ENCODE assay signal across 8 mouse cellular contexts in genomic region chr7:27355261-27355660, GRCm38 (mm10). TPM values are rescaled to one million over a fixed set of nuclear protein-coding genes. Genes with fewer than 3 reads are reported as not detected.
DNase-seq lines count a peak whose midpoint lies in the region; ATAC-seq and TF ChIP-seq lines count a peak whose summit lies in the region.

No protein-coding gene starts in this region.

- no peak overlapping the region for H3K27ac ChIP-seq in kidney, adult 2 months (ENCODE audit: insufficient read depth, low read depth, low read length)
- no peak overlapping the region for H3K27ac ChIP-seq in bone marrow macrophage, adult 2 months (ENCODE audit: insufficient read depth, low read depth, low read length)
- H3K27ac ChIP-seq in hindbrain, embryonic 12.5 days = no peak overlapping the region
- H3K27ac ChIP-seq in midbrain, embryonic 12.5 days (replicated peaks) = peak overlapping the region; percentile 25; the same call in 1 of the 2 replicates

- WGBS in kidney, adult 2 months = 10% methylated on average over 14 of the region's 14 CpGs
- 6% methylated on average over 14 of the region's 14 CpGs for WGBS in hindbrain, embryonic 12.5 days
- 11% methylated on average over 13 of the region's 14 CpGs for WGBS in midbrain, embryonic 12.5 days

- no peak for DNase-seq in kidney, adult 2 months
- DNase-seq in kidney, adult 9 months = no peak
- DNase-seq in retina, postnatal 1 day = no peak
- no peak for DNase-seq in layer of hippocampus, adult 9-10 months (ENCODE audit: low spot score)
- no peak for DNase-seq in kidney, adult 8-10 months

- H3K36me3 ChIP-seq in kidney, adult 2 months (ENCODE audit: control insufficient read depth, insufficient read depth, low read length) = no peaks in the 10 kb centered on the region
- H3K36me3 ChIP-seq in hindbrain, embryonic 12.5 days = peaks cover 28% of the 10 kb centered on the region
- H3K36me3 ChIP-seq in midbrain, embryonic 12.5 days = peaks cover 14% of the 10 kb centered on the region

- no peaks in the 10 kb centered on the region for H3K27me3 ChIP-seq in kidney, adult 2 months (replicated peaks; ENCODE audit: control insufficient read depth, insufficient read depth, low read length)
- H3K27me3 ChIP-seq in hindbrain, embryonic 12.5 days = peaks cover 27% of the 10 kb centered on the region
- H3K27me3 ChIP-seq in midbrain, embryonic 12.5 days = peaks cover 24% of the 10 kb centered on the region

- peak overlapping the region; percentile 68 for H3K4me2 ChIP-seq in hindbrain, embryonic 12.5 days (replicated peaks)
- H3K4me2 ChIP-seq in midbrain, embryonic 12.5 days (replicated peaks) = peak overlapping the region; percentile 78

- ATAC-seq in hindbrain, embryonic 12.5 days (ENCODE audit: low FRiP score) = peak; percentile 4
- ATAC-seq in midbrain, embryonic 12.5 days (ENCODE audit: low FRiP score, low read depth) = no peak; the same call in 1 of the 2 replicates

- H3K4me1 ChIP-seq in kidney, adult 2 months (ENCODE audit: control insufficient read depth, insufficient read depth, low read length) = no peaks in the 10 kb centered on the region; the same call in 1 of the 2 replicates
- H3K4me1 ChIP-seq in bone marrow macrophage, adult 2 months (ENCODE audit: control insufficient read depth, insufficient read depth, low read length) = peaks cover 24% of the 10 kb centered on the region
- H3K4me1 ChIP-seq in hindbrain, embryonic 12.5 days = peaks cover 15% of the 10 kb centered on the region
- H3K4me1 ChIP-seq in midbrain, embryonic 12.5 days = peaks cover 17% of the 10 kb centered on the region

- TF ChIP-seq POLR2A in kidney, adult 2 months (IDR thresholded peaks at IDR 0.05; ENCODE audit: low read depth, low read length) = no peak
- no peak for TF ChIP-seq POLR2A in bone marrow macrophage, adult 2 months (IDR thresholded peaks at IDR 0.05; ENCODE audit: borderline replicate concordance, low read depth, low read length)

- H3K9ac ChIP-seq in hindbrain, embryonic 12.5 days = peak overlapping the region; percentile 68
- H3K9ac ChIP-seq in midbrain, embryonic 12.5 days (replicated peaks) = peak overlapping the region; percentile 73

- H3K9me3 ChIP-seq in hindbrain, embryonic 12.5 days (replicated peaks) = no peaks in the 10 kb centered on the region; the same call in 1 of the 2 replicates
- H3K9me3 ChIP-seq in midbrain, embryonic 12.5 days = no peaks in the 10 kb centered on the region

- peak overlapping the region; percentile 86 for H3K4me3 ChIP-seq in kidney, adult 2 months (ENCODE audit: insufficient read depth, low read depth, low read length)
- H3K4me3 ChIP-seq in bone marrow macrophage, adult 2 months (ENCODE audit: insufficient read depth, low read length) = peak overlapping the region; percentile 70
- peak overlapping the region; percentile 69 for H3K4me3 ChIP-seq in hindbrain, embryonic 12.5 days
- H3K4me3 ChIP-seq in midbrain, embryonic 12.5 days = peak overlapping the region; percentile 79

- no peak for TF ChIP-seq CTCF in kidney, adult 2 months (conservative IDR thresholded peaks at IDR 0.05; ENCODE audit: insufficient read depth, insufficient read length, low read depth, low read length)
- no peak for TF ChIP-seq CTCF in bone marrow macrophage, adult 2 months (IDR thresholded peaks at IDR 0.05; ENCODE audit: low read depth, low read length)

RNA-seq across cellular contexts. Expression of gene Shkbp1, which starts 0.6 kb away (rescaled TPM):
- polyA plus RNA-seq in kidney, adult 2 months (2012; rRNA removed) = 39.2 and 45.5 TPM in 2 replicates
- 51.0 and 60.8 TPM in 2 replicates for polyA plus RNA-seq in bone marrow macrophage, adult 2 months (2012; ENCODE audit: insufficient read depth, insufficient read length, missing spikeins)
- polyA plus RNA-seq in hindbrain, embryonic 12.5 days (2016; fragmentation: Nextera tagmentation; extraction: Ambion mirVana) = 72.4 and 76.2 TPM in 2 replicates
- 77.3 and 78.1 TPM in 2 replicates for polyA plus RNA-seq in midbrain, embryonic 12.5 days (2016; fragmentation: Nextera tagmentation; extraction: Ambion mirVana)

RNA-seq across cellular contexts. Expression of gene Gm20479, which starts 2.0 kb away (rescaled TPM):
- polyA plus RNA-seq in kidney, adult 2 months (2012; rRNA removed) = 0.39 TPM in 1 of 2 replicates, not detected in the other
- 10.4 TPM in 1 of 2 replicates, not detected in the other for polyA plus RNA-seq in bone marrow macrophage, adult 2 months (2012; ENCODE audit: insufficient read depth, insufficient read length, missing spikeins)
- polyA plus RNA-seq in hindbrain, embryonic 12.5 days (2016; fragmentation: Nextera tagmentation; extraction: Ambion mirVana) = 0.43 and 0.59 TPM in 2 replicates
- 0.87 TPM in 1 of 2 replicates, not detected in the other for polyA plus RNA-seq in midbrain, embryonic 12.5 days (2016; fragmentation: Nextera tagmentation; extraction: Ambion mirVana)

RNA-seq across cellular contexts. Expression of gene Ltbp4, which starts 17.8 kb away (rescaled TPM):
- polyA plus RNA-seq in kidney, adult 2 months (2012; rRNA removed) = 76.9 and 84.7 TPM in 2 replicates
- polyA plus RNA-seq in bone marrow macrophage, adult 2 months (2012; ENCODE audit: insufficient read depth, insufficient read length, missing spikeins) = 0.84 TPM in 1 of 2 replicates, not detected in the other
- 8.7 and 8.9 TPM in 2 replicates for polyA plus RNA-seq in hindbrain, embryonic 12.5 days (2016; fragmentation: Nextera tagmentation; extraction: Ambion mirVana)
- polyA plus RNA-seq in midbrain, embryonic 12.5 days (2016; fragmentation: Nextera tagmentation; extraction: Ambion mirVana) = 10.1 and 10.2 TPM in 2 replicates
